Mouse (Mus musculus) G1E (cell line): ENCODE data around the gene Zfp747. TPM values are rescaled to one million over a fixed set of nuclear protein-coding genes. Genes with fewer than 3 reads are reported as not detected.
"Not testable (repeated sequence)": the region's sequence is repeated elsewhere in the genome, so short reads cannot be mapped to it uniquely, and the experiment has no call there.

ENCODE experiments used
- ATAC-seq: 2 replicates; pipeline ENCODE4 v1.8.0; 2016; ENCODE audit warnings: mild to moderate bottlenecking; ENCODE audit not compliant: insufficient number of reproducible peaks, poor library complexity, low FRiP score, severe bottlenecking; ENCODE audit errors: extremely low read depth
- DNase-seq: peaks from one replicate; pipeline ENCODE4 v3.0.0; 2012; ENCODE audit warnings: low spot score
- H3K27me3 ChIP-seq: 2 replicates; pipeline ENCODE4 v1.6.1; 2012; ENCODE audit warnings: mild to moderate bottlenecking, low read length, inconsistent platforms; ENCODE audit not compliant: insufficient read depth
- H3K36me3 ChIP-seq: replicated peaks from 2 replicates; pipeline ENCODE3; 2012; ENCODE audit warnings: mild to moderate bottlenecking, inconsistent platforms
- H3K4me1 ChIP-seq: 2 replicates; pipeline ENCODE4 v1.6.1; 2012; ENCODE audit warnings: low read depth, low read length, inconsistent platforms, mixed read lengths; ENCODE audit not compliant: insufficient read depth
- H3K4me3 ChIP-seq: 2 replicates; pipeline ENCODE4 v1.5.1; 2012; ENCODE audit warnings: low read depth, mild to moderate bottlenecking, inconsistent platforms, low read length, moderate library complexity, mixed read lengths
- H3K9me3 ChIP-seq: replicated peaks from 2 replicates; pipeline ENCODE4 v1.6.1; 2012; ENCODE audit warnings: inconsistent platforms
- CTCF ChIP-seq: IDR thresholded peaks from 2 replicates; pipeline ENCODE4 v1.5.1; 2012; ENCODE audit warnings: low read depth, low read length, inconsistent platforms, mixed read lengths
- GATA1 ChIP-seq: IDR thresholded peaks from 2 replicates; pipeline ENCODE4 v1.6.1; 2012; ENCODE audit warnings: borderline replicate concordance, low read length, inconsistent platforms, mixed read lengths
- GATA2 ChIP-seq: IDR thresholded peaks from 2 replicates; pipeline ENCODE4 v1.6.1; 2012; ENCODE audit warnings: low read depth, low read length, inconsistent platforms, borderline replicate concordance
- POLR2AphosphoS5 ChIP-seq: IDR thresholded peaks from 2 replicates; pipeline ENCODE4 v1.6.1; 2012; ENCODE audit warnings: low read depth, low read length, inconsistent platforms; ENCODE audit not compliant: insufficient replicate concordance
- TAL1 ChIP-seq: conservative IDR thresholded peaks from 2 replicates; pipeline ENCODE4 v1.6.1; 2012; ENCODE audit warnings: low read depth, low read length, inconsistent platforms, mixed read lengths
- polyA plus RNA-seq: library from polyadenylated mRNA; stranded (reverse); fragments of >175 nt; gene quantifications from 2 replicates; pipeline ENCODE4 v1.2.3, GENCODE M21; 2012
- total RNA-seq, 2 experiments: library from RNA; stranded (forward) in 1 of 2; stranded (reverse) in 1 of 2; fragments of 200-1000 nt in 1 of 2; fragments of >200 nt in 1 of 2; fragmentation: Nextera tagmentation in 1 of 2; gene quantifications; 2 replicates each; pipeline ENCODE4 v1.2.3; 2014 to 2017

Gene Zfp747
- total and polyA plus RNA-seq, 3 experiments = 6.2 to 12.9 (median 9.3) TPM

- no peak for TF ChIP-seq CTCF
- ATAC-seq (no peak), DNase-seq (no peak)
- H3K4me3 ChIP-seq = no peak overlapping the region; the same call in 1 of the 2 replicates
- H3K36me3 ChIP-seq = peaks cover 27% of the 10 kb centered on the region
- peaks cover 42% of the 10 kb centered on the region for H3K4me1 ChIP-seq
- H3K9me3 ChIP-seq = no peaks in the 10 kb centered on the region
- H3K27me3 ChIP-seq = peaks cover 7% of the 10 kb centered on the region; the same call in 1 of the 2 replicates
Measured at GRCm38 (mm10) chr7:127344371-127344770, 31.5 kb downstream of the Zfp747 start.

DNA sequence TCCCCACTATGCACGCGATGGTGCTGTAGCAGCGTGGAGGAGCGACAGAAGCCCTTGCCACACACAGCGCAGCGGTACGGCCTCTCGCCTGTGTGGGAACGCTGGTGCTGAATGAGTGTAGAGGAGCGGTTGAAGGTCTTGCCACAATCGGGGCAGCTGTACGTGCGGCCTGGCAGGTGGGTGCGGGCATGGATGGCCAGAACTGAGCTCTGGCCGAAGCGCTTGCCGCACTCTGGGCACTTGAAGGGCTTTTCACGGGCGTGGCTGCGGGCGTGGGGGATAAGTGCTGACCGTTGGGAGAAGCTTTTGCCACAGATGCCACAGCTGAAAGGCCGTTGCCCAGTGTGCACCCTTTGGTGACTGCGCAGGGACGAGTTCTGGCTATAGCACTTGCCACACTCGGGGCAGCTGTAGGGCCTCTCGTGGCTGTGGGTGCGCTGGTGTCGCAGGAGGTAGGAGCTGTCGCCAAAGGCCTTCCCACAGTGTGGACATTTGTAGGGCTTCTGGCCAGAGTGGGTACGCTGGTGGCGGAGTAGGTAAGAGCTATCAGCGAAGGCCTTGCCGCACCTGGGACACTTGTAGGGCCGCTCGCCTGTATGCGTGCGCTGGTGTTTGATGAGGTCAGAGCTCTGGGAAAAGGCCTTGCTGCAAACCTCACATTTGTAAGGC is 32.4 kb downstream of the Zfp747 start:
- Histone ChIP-seq H3K36me3 (peaks cover 27% of the 10 kb centered on the region), H3K4me3 (peak overlapping the region; percentile 13; the same call in 1 of the 2 replicates), H3K4me1 (peaks cover 42% of the 10 kb centered on the region), H3K9me3 (no peaks in the 10 kb centered on the region), H3K27me3 (0 out of 2 replicates have a peak, but pooled peaks cover 3% of the 10 kb centered on the region)
- ATAC-seq (no peak), DNase-seq (no peak)
- TF ChIP-seq GATA2 (no peak), GATA1 (no peak), CTCF (no peak), TAL1 (no peak), POLR2AphosphoS5 (no peak)

DNA sequence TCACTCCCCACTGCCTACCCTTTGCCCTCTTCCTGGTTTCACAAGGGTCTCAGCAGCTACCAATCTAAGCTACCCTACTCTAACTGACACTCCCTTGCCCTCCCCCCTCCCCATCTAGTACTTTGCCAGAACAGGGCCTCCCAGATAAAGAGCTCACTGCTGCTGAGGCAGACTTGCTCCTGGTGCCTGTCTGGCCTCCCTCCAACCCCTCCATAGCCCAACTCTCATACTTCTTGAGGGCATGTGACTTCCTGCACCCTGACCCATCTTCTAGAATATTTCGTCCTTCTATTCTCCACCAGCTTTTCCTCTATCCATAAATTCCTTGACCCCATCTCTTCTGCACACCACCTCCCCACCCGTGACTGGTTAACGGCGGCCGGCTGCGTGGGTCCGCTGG is 33.0 kb downstream of the Zfp747 start:
- TF ChIP-seq GATA2 (no peak), CTCF (no peak), POLR2AphosphoS5 (no peak), GATA1 (no peak), TAL1 (no peak)
- DNase-seq (no peak), ATAC-seq (no peak)

DNA sequence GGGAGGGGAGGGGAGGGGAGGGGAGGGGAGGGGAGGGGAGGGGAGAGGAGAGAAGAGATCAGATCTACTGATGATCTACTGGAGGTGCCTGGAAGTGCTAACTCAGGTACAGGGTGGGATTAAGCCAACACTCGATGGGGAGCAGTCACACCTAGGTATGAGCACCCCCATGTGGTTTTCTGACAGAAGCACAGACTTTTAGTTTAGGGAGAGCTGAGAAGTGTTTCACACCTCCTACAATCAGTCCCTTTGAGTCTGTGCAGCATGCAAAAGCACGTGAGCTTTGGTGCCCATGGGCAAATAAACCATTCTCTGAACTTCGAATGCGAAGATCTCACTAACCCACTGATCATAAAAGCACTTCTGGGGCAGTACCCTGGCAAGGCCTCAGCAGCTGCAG is 33.5 kb downstream of the Zfp747 start:
- Histone ChIP-seq H3K27me3 (peaks cover 4% of the 10 kb centered on the region; the same call in 1 of the 2 replicates), H3K4me3 (no peak overlapping the region), H3K36me3 (peaks cover 27% of the 10 kb centered on the region), H3K9me3 (no peaks in the 10 kb centered on the region), H3K4me1 (peaks cover 38% of the 10 kb centered on the region)
- DNase-seq = peak; percentile 41
- ATAC-seq = no peak
- TF ChIP-seq GATA1 (no peak), GATA2 (no peak), POLR2AphosphoS5 (no peak), CTCF (no peak), TAL1 (no peak)

More for the DNA sequence above, 33.0 kb downstream of the Zfp747 start:
- H3K4me3 ChIP-seq = no peak overlapping the region
- H3K9me3 ChIP-seq = no peaks in the 10 kb centered on the region
- peaks cover 27% of the 10 kb centered on the region for H3K36me3 ChIP-seq
- peaks cover 7% of the 10 kb centered on the region; the same call in 1 of the 2 replicates for H3K27me3 ChIP-seq
- H3K4me1 ChIP-seq = peaks cover 42% of the 10 kb centered on the region

DNA sequence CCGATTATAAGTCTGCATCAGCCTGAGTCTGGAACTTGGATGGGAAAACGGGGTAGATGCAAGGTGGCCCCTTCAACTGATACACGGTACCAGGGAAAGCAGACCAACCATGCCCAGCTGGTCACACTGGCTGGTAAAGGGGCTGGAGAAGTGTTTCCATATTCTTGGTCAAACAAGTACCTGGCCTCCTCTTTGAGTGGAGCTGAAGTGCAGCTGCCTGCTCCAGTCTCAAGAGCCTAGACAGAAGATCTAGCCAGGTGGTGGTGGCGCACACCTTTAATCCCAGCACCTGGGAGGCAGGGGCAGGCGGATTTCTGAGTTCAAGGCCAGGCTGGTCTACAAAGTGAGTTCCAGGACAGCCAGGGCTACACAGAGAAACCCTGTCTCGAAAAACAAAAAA is 34.0 kb downstream of the Zfp747 start:
- not testable (repeated sequence) for H3K9me3 ChIP-seq, H3K4me3 ChIP-seq, H3K27me3 ChIP-seq, DNase-seq, ATAC-seq
- Histone ChIP-seq H3K36me3 (peaks cover 27% of the 10 kb centered on the region), H3K4me1 (peaks cover 34% of the 10 kb centered on the region)

- no peak overlapping the region for H3K4me3 ChIP-seq
- peaks cover 10% of the 10 kb centered on the region; the same call in 1 of the 2 replicates for H3K27me3 ChIP-seq
- peaks cover 27% of the 10 kb centered on the region for H3K36me3 ChIP-seq
- DNase-seq (no peak), ATAC-seq (no peak)
- peaks cover 29% of the 10 kb centered on the region for H3K4me1 ChIP-seq
- H3K9me3 ChIP-seq = no peaks in the 10 kb centered on the region
- TF ChIP-seq GATA1 (no peak), CTCF (no peak), POLR2AphosphoS5 (no peak), GATA2 (no peak), TAL1 (no peak)
Measured at GRCm38 (mm10) chr7:127341356-127341755, 34.5 kb downstream of the Zfp747 start.

GRCm38 (mm10) chr7:127337636-127338035 is 38.2 kb downstream of the Zfp747 start:
- Histone ChIP-seq H3K4me3 (no peak overlapping the region), H3K27me3 (peaks cover 26% of the 10 kb centered on the region), H3K4me1 (peaks cover 3% of the 10 kb centered on the region; the same call in 1 of the 2 replicates), H3K9me3 (no peaks in the 10 kb centered on the region), H3K36me3 (peaks cover 11% of the 10 kb centered on the region)
- DNase-seq = no peak
- TF ChIP-seq POLR2AphosphoS5 = no peak
- TF ChIP-seq GATA1 = no peak
- no peak for TF ChIP-seq GATA2
- TF ChIP-seq CTCF = no peak
- TF ChIP-seq TAL1 = no peak
- no peak for ATAC-seq
